ENCODE assay signal across 30 mouse cellular contexts in genomic region chr1:128314665-128315064, GRCm38 (mm10). TPM values are rescaled to one million over a fixed set of nuclear protein-coding genes. Genes with fewer than 3 reads are reported as not detected.
A peak's percentile ranks its signal among the peaks of the same experiment; 100 is the strongest.
DNase-seq lines count a peak whose midpoint lies in the region; ATAC-seq and TF ChIP-seq lines count a peak whose summit lies in the region.
"Had no signal": no experiment of that assay in that cellular context is flagged by ENCODE, and none has a peak within 500 bp of the region (broad histone marks: within the 10 kb centered on the region; RNA-seq: fewer than 3 reads in every experiment).

No protein-coding gene starts in this region.

- H3K27me3 ChIP-seq in liver, embryonic 11.5 days (replicated peaks; ENCODE audit: control insufficient read depth, insufficient read depth, low read length), result no peaks in the 10 kb centered on the region
- H3K27me3 ChIP-seq in liver, postnatal 0 days (ENCODE audit: insufficient read depth, low read length), result no peaks in the 10 kb centered on the region
- no peaks in the 10 kb centered on the region for H3K27me3 ChIP-seq in intestine, embryonic 15.5 days (replicated peaks)
- H3K27me3 ChIP-seq: hindbrain, embryonic 12.5 days; limb, embryonic 12.5 days; neural tube, embryonic 12.5 days had no signal

- DNase-seq in liver, embryonic 11.5 days (ENCODE audit: low spot score), result no peak
- DNase-seq in liver, postnatal 0 days, result no peak
- no peak for DNase-seq in adrenal gland, postnatal 14 days
- no peak for DNase-seq in cerebellum, postnatal 4 days (ENCODE audit: low spot score in 2 of 2)
- DNase-seq in right cerebral cortex, postnatal 4 days, result no peak
- DNase-seq: adrenal gland, postnatal 10 days; cerebellum, adult 11 months; cerebellum, adult 9-10 months; cerebellum, postnatal 36 days; forebrain, postnatal 0 days; gastrocnemius, postnatal 10 days; kidney, adult 11 months; kidney, postnatal 14 days; lung, postnatal 4 days; right cerebral cortex, adult 18-20 months; thymus, postnatal 14 days had no signal

- TF ChIP-seq CTCF in liver, postnatal 0 days (IDR thresholded peaks at IDR 0.05; ENCODE audit: low read depth), result no peak

- 33% methylated on average over 4 of the region's 4 CpGs for WGBS in liver, embryonic 11.5 days
- 27% methylated on average over 4 of the region's 4 CpGs for WGBS in liver, postnatal 0 days (ENCODE audit: insufficient replicate concordance)
- WGBS in intestine, embryonic 15.5 days, result 46% methylated on average over 4 of the region's 4 CpGs

- H3K9ac ChIP-seq in liver, embryonic 11.5 days (ENCODE audit: low read depth, low read length), result no peak overlapping the region
- no peak overlapping the region for H3K9ac ChIP-seq in liver, postnatal 0 days (replicated peaks)
- no peak overlapping the region for H3K9ac ChIP-seq in intestine, embryonic 15.5 days
- H3K9ac ChIP-seq: forebrain, postnatal 0 days; hindbrain, embryonic 12.5 days; limb, embryonic 12.5 days; neural tube, embryonic 12.5 days had no signal

- H3K4me1 ChIP-seq in liver, embryonic 11.5 days (replicated peaks; ENCODE audit: control insufficient read depth, insufficient read depth, low read length), result no peaks in the 10 kb centered on the region
- H3K4me1 ChIP-seq in liver, postnatal 0 days (ENCODE audit: insufficient read depth), result no peaks in the 10 kb centered on the region
- H3K4me1 ChIP-seq in intestine, embryonic 15.5 days (replicated peaks), result no peaks in the 10 kb centered on the region
- H3K4me1 ChIP-seq: hindbrain, embryonic 12.5 days; limb, embryonic 12.5 days; midbrain, embryonic 10.5 days; neural tube, embryonic 12.5 days had no signal

- no peak overlapping the region for H3K4me2 ChIP-seq in liver, embryonic 11.5 days
- no peak overlapping the region for H3K4me2 ChIP-seq in liver, postnatal 0 days (ENCODE audit: low read depth, low read length)
- H3K4me2 ChIP-seq in intestine, embryonic 15.5 days (replicated peaks), result no peak overlapping the region
- H3K4me2 ChIP-seq: hindbrain, embryonic 12.5 days; limb, embryonic 12.5 days; neural tube, embryonic 12.5 days had no signal

- H3K36me3 ChIP-seq in liver, embryonic 11.5 days (ENCODE audit: control insufficient read depth, insufficient read depth, low read length), result no peaks in the 10 kb centered on the region
- H3K36me3 ChIP-seq in liver, postnatal 0 days (replicated peaks; ENCODE audit: insufficient read depth, low read length), result no peaks in the 10 kb centered on the region
- no peaks in the 10 kb centered on the region for H3K36me3 ChIP-seq in intestine, embryonic 15.5 days
- H3K36me3 ChIP-seq: hindbrain, embryonic 12.5 days; neural tube, embryonic 12.5 days had no signal

- H3K4me3 ChIP-seq in liver, embryonic 11.5 days (ENCODE audit: low read depth, low read length), result no peak overlapping the region
- no peak overlapping the region for H3K4me3 ChIP-seq in liver, postnatal 0 days (ENCODE audit: low read depth, low read length)
- H3K4me3 ChIP-seq in intestine, embryonic 15.5 days (replicated peaks), result no peak overlapping the region
- H3K4me3 ChIP-seq: erythroblast, embryonic 14.5 days; hindbrain, embryonic 12.5 days; left cerebral cortex, adult 2 months; limb, embryonic 12.5 days; midbrain, embryonic 10.5 days; myocyte; neural tube, embryonic 12.5 days had no signal

- no peak for TF ChIP-seq EP300 in liver, postnatal 0 days (IDR thresholded peaks at IDR 0.05; ENCODE audit: low read depth)

- 0 out of 2 replicates have a peak, but pooled peaks have one; percentile 34 for ATAC-seq in liver, embryonic 11.5 days (replicated peaks; ENCODE audit: low FRiP score)
- no peak for ATAC-seq in liver, postnatal 0 days
- peak; percentile 70; the same call in 1 of the 2 replicates for ATAC-seq in intestine, embryonic 15.5 days
- ATAC-seq in megakaryocyte-erythroid progenitor cell, adult 5-6 weeks (replicated peaks; ENCODE audit: low FRiP score, low TSS enrichment, poor library complexity, severe bottlenecking), result peak; percentile 55; the same call in 1 of the 2 replicates
- ATAC-seq: CD4-positive, CD25-positive, alpha-beta regulatory T cell, adult 4 months; forebrain, postnatal 0 days; hindbrain, postnatal 0 days; midbrain, embryonic 16.5 days had no signal

- no peaks in the 10 kb centered on the region for H3K9me3 ChIP-seq in liver, embryonic 11.5 days (ENCODE audit: control insufficient read depth, low read length)
- no peaks in the 10 kb centered on the region for H3K9me3 ChIP-seq in liver, postnatal 0 days (ENCODE audit: low read length)
- no peaks in the 10 kb centered on the region for H3K9me3 ChIP-seq in intestine, embryonic 15.5 days
- H3K9me3 ChIP-seq: hindbrain, embryonic 12.5 days; limb, embryonic 12.5 days; midbrain, embryonic 10.5 days; neural tube, embryonic 12.5 days had no signal

- no peak overlapping the region for H3K27ac ChIP-seq in liver, embryonic 11.5 days (ENCODE audit: low read depth, low read length)
- H3K27ac ChIP-seq in liver, postnatal 0 days (ENCODE audit: low read depth), result no peak overlapping the region
- H3K27ac ChIP-seq in intestine, embryonic 15.5 days, result no peak overlapping the region
- H3K27ac ChIP-seq: hindbrain, embryonic 12.5 days; hindbrain, postnatal 0 days; left cerebral cortex, adult 2 months; limb, embryonic 12.5 days; midbrain, embryonic 10.5 days; neural tube, embryonic 12.5 days had no signal

RNA-seq across cellular contexts. Expression of gene Lct, which starts 13.5 kb away (rescaled TPM):
- polyA plus RNA-seq in liver, embryonic 11.5 days (2014; fragmentation: Nextera tagmentation; extraction: Ambion mirVana), result 0.06 and 0.10 TPM in 2 replicates
- 0.07 TPM in 1 of 2 replicates, not detected in the other for polyA plus RNA-seq in liver, postnatal 0 days (2015; fragmentation: Nextera tagmentation; extraction: Ambion mirVana)
- polyA plus RNA-seq in intestine, embryonic 15.5 days (2015; fragmentation: Nextera tagmentation; extraction: Ambion mirVana), result 19.6 and 25.1 TPM in 2 replicates
- 0.07 and 0.59 TPM in 2 replicates for total RNA-seq in megakaryocyte-erythroid progenitor cell, adult 5-6 weeks (2014; fragmentation: Nextera tagmentation)
- 0.30 TPM in 1 of 2 replicates, not detected in the other for total RNA-seq in megakaryocyte-erythroid progenitor cell, adult 5-6 weeks (2017)
- 0.08 and 0.11 TPM in 2 replicates for total RNA-seq in adrenal gland, postnatal 14 days (2021)
- total RNA-seq: heart, postnatal 25 days; liver, adult 2 months had no signal
- polyA plus RNA-seq: erythroblast, embryonic 14.5 days; liver, adult 2 months had no signal

RNA-seq across cellular contexts. Expression of gene Mcm6, which starts 44.8 kb away (rescaled TPM):
- 384 and 445 TPM in 2 replicates for polyA plus RNA-seq in liver, embryonic 11.5 days (2014; fragmentation: Nextera tagmentation; extraction: Ambion mirVana)
- polyA plus RNA-seq in liver, postnatal 0 days (2015; fragmentation: Nextera tagmentation; extraction: Ambion mirVana), result 72.3 and 89.1 TPM in 2 replicates
- polyA plus RNA-seq in intestine, embryonic 15.5 days (2015; fragmentation: Nextera tagmentation; extraction: Ambion mirVana), result 243 and 257 TPM in 2 replicates
- 286 and 335 TPM in 2 replicates for total RNA-seq in megakaryocyte-erythroid progenitor cell, adult 5-6 weeks (2014; fragmentation: Nextera tagmentation)
- total RNA-seq in megakaryocyte-erythroid progenitor cell, adult 5-6 weeks (2017), result 447 and 543 TPM in 2 replicates
- total RNA-seq in adrenal gland, postnatal 14 days (2021), result 49.6 and 56.3 TPM in 2 replicates

Comparison
In these comparisons a context has a peak if more than half of its experiments do, and no peak if none do; other contexts are left out.
1. RNA of gene Lct, which starts 13.5 kb away (polyA plus RNA-seq): 19.6 to 25.1 TPM in intestine, embryonic 15.5 days; 0.06 to 0.10 TPM in liver, embryonic 11.5 days and 0.07 TPM in liver, postnatal 0 days; every median in the first group is over 10 times any median in the second.